Mouse (Mus musculus): ENCODE results near the gene Actr8. TPM values are rescaled to one million over a fixed set of nuclear protein-coding genes. Genes with fewer than 3 reads are reported as not detected.

Actr8 gene
- 9.0 and 18.6 TPM in 2 replicates for polyA plus RNA-seq (2012; rRNA removed; ENCODE audit: low replicate concordance)

DNA sequence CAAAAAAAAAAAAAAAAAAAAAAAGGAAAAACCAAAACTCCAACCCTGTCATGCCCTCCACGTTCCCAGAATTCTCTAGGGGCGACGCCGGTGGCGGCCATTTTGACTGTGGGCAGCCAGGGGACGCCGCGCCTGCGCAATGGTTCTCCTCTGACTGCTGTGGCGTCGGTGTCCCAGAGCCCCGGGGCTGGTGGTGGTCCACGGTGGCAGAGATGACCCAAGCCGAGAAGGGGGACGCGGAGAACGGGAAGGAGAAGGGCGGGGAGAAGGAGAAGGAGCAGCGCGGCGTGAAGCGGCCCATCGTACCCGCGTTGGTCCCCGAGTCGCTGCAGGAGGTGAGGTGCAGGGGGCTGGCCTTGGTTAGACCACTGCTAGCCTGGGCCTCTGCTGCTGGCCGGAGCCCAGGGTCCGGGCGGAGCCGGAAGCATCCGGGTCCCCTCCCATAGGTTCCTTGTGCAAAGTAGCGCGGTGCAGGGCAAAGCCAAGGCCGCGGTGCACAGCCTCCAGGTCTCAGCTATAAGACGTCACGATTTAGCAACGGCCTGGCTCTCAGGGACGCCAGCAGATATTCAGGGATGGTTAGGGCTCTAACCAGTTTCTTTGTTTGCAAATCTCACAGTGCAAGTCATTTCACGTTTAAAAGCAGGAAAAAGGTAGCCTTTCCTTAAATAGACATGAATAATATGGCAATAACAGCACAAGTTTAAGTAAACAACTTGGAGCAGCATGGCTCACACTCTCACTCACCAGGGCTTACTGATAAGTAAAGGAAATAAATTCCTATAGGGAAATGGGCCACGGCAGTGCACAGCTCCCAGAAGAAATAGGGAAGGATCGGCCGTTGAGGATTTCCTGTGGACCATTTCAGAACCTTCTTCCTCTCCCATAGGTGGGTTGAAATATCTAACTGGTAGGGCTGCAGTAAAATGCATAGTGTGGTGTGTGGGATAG, at the start of gene Actr8:
Actr8 (plus strand) TSS at position 84 of the 951 bp plus-strand sequence.

DNA sequence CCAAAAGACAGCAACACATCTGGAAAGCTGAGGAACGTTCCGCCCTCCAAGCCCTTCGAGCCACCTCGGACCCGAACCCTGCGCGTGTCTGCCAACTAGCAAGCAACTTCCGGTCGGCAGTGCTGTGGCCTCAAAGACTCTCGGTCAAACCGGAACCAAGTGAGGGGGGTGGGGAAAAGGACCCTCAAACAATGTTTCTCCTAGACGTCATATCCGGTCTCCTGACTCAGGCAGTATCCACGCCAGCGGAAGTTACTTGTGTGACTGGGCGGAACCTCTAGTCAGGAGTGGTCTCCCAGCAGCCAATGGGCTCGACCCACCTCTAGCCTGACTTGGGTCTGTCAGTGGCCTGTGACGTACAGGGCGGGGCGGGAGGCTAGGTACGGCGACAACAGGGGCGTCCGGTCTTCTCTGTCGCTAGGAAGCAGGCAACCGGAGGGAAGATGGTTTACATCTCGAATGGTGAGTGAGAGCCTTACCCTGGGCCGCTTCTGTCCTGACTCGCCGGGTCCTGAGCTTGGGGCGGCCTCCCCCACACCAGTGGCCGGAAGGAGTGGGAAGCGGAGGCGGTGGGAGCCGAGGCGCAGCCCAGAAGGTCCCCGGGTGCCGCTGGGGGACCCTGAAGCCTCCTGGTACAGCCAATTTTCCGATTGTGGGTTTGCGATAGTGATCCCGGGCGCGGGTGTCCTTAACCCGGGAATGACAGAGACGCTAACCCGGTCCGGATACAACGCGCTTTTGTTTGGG, 9.9 kb upstream of the Actr8 start, which contains the start of gene Selenok:
Selenok (plus strand) TSS at position 234 of the 747 bp plus-strand sequence.

GRCm38 (mm10) chr14:30008733-30009575, 30.8 kb downstream of the Actr8 start, which contains the start of the genes Il17rb and Chdh:
Gene Il17rb (minus strand): TSS chr14:30008896.
Gene Chdh (plus strand): TSS chr14:30009023.

Other genes starting within 250 kb of the Actr8 start
- 13.3 and 44.2 TPM in 2 replicates for gene Selenok, start 10.0 kb upstream of the Actr8 start, polyA plus RNA-seq (2012; rRNA removed; ENCODE audit: low replicate concordance)
- gene Il17rb, start 30.6 kb downstream of the Actr8 start, polyA plus RNA-seq (2012; rRNA removed; ENCODE audit: low replicate concordance) = 3.5 and 4.6 TPM in 2 replicates
- 24.3 and 33.3 TPM in 2 replicates for gene Chdh, start 30.7 kb downstream of the Actr8 start, polyA plus RNA-seq (2012; rRNA removed; ENCODE audit: low replicate concordance)

Measured in mammary gland, adult 2 months (tissue).